ENCODE assay signal across 8 mouse cellular contexts in genomic region chr17:66518877-66519553, GRCm38 (mm10). TPM values are rescaled to one million over a fixed set of nuclear protein-coding genes. Genes with fewer than 3 reads are reported as not detected.
A peak's percentile ranks its signal among the peaks of the same experiment; 100 is the strongest.
DNase-seq lines count a peak whose midpoint lies in the region; ATAC-seq and TF ChIP-seq lines count a peak whose summit lies in the region.

No protein-coding gene starts in this region.

- no peak overlapping the region for H3K27ac ChIP-seq in forebrain, embryonic 11.5 days (ENCODE audit: low read depth, low read length)
- H3K27ac ChIP-seq in liver, embryonic 14.5 days, result no peak overlapping the region
- peak overlapping the region; percentile 5; the same call in 1 of the 2 replicates for H3K27ac ChIP-seq in neural tube, embryonic 12.5 days

- TF ChIP-seq CTCF in liver, embryonic 14.5 days (IDR thresholded peaks at IDR 0.05; ENCODE audit: low read depth), result no peak

- peak; percentile 17 to 29 for DNase-seq in thymus, adult 18-20 months
- no peak for DNase-seq in thymus, postnatal 14 days
- peak; percentile 65 for DNase-seq in adrenal gland, postnatal 10 days
- peak; percentile 74 for DNase-seq in forebrain, embryonic 11.5 days (ENCODE audit: low spot score)
- DNase-seq in induced T-regulatory cell, adult 2 months (ENCODE audit: low read depth), result peak; percentile 74
- DNase-seq in liver, embryonic 14.5 days (ENCODE audit: low read depth in 3 of 3, low spot score in 3 of 3), result peak; percentile 15 to 27 (median 22)
- DNase-seq in right cerebral cortex, postnatal 36 days (ENCODE audit: low spot score in 2 of 2), result no peak

- no peak for TF ChIP-seq EP300 in liver, embryonic 14.5 days (IDR thresholded peaks at IDR 0.05; ENCODE audit: low read depth)

- peak overlapping the region; percentile 94 for H3K9ac ChIP-seq in forebrain, embryonic 11.5 days (ENCODE audit: low read length)
- H3K9ac ChIP-seq in liver, embryonic 14.5 days (replicated peaks), result peak overlapping the region; percentile 93
- H3K9ac ChIP-seq in neural tube, embryonic 12.5 days, result peak overlapping the region; percentile 93

- under 1% methylated on average over 57 of the region's 57 CpGs for WGBS in forebrain, embryonic 11.5 days
- under 1% methylated on average over 55 of the region's 57 CpGs for WGBS in liver, embryonic 14.5 days (ENCODE audit: insufficient replicate concordance)
- WGBS in neural tube, embryonic 12.5 days, result under 1% methylated on average over 52 of the region's 57 CpGs

- no peaks in the 10 kb centered on the region for H3K27me3 ChIP-seq in forebrain, embryonic 11.5 days (ENCODE audit: control insufficient read depth, insufficient read depth, low read length)
- H3K27me3 ChIP-seq in liver, embryonic 14.5 days (ENCODE audit: control insufficient read depth, insufficient read depth, low read length), result no peaks in the 10 kb centered on the region
- H3K27me3 ChIP-seq in neural tube, embryonic 12.5 days (replicated peaks), result no peaks in the 10 kb centered on the region

- peak; percentile 62 for ATAC-seq in forebrain, embryonic 11.5 days (replicated peaks; ENCODE audit: low FRiP score)
- peak; percentile 73 for ATAC-seq in liver, embryonic 14.5 days (ENCODE audit: insufficient read depth)
- ATAC-seq in neural tube, embryonic 12.5 days (ENCODE audit: low FRiP score, low read depth), result peak; percentile 75

- H3K4me1 ChIP-seq in forebrain, embryonic 11.5 days (replicated peaks; ENCODE audit: control insufficient read depth, insufficient read depth, low read length), result no peaks in the 10 kb centered on the region; the same call in 1 of the 2 replicates
- peaks cover 6% of the 10 kb centered on the region in 2 experiments; a peak in 2 of 4 replicates for H3K4me1 ChIP-seq in liver, embryonic 14.5 days (replicated peaks; ENCODE audit: control insufficient read depth in 2 of 2, insufficient read depth in 2 of 2, low read length in 1 of 2)
- peaks cover 17% of the 10 kb centered on the region for H3K4me1 ChIP-seq in neural tube, embryonic 12.5 days

- peak overlapping the region; percentile 77 for H3K4me2 ChIP-seq in forebrain, embryonic 11.5 days (ENCODE audit: low read depth, low read length, severe bottlenecking)
- H3K4me2 ChIP-seq in liver, embryonic 14.5 days (ENCODE audit: low read depth), result peak overlapping the region; percentile 84
- H3K4me2 ChIP-seq in neural tube, embryonic 12.5 days (replicated peaks), result peak overlapping the region; percentile 85

- H3K9me3 ChIP-seq in forebrain, embryonic 11.5 days (ENCODE audit: control insufficient read depth, low read length), result no peaks in the 10 kb centered on the region
- no peaks in the 10 kb centered on the region for H3K9me3 ChIP-seq in liver, embryonic 14.5 days (ENCODE audit: control insufficient read depth, low read length)
- H3K9me3 ChIP-seq in neural tube, embryonic 12.5 days, result no peaks in the 10 kb centered on the region

- H3K36me3 ChIP-seq in forebrain, embryonic 11.5 days (ENCODE audit: control insufficient read depth, insufficient read depth, low read length), result no peaks in the 10 kb centered on the region
- H3K36me3 ChIP-seq in liver, embryonic 14.5 days (replicated peaks; ENCODE audit: control insufficient read depth, insufficient read depth, low read depth), result no peaks in the 10 kb centered on the region
- H3K36me3 ChIP-seq in neural tube, embryonic 12.5 days, result no peaks in the 10 kb centered on the region

- peak overlapping the region; percentile 98 for H3K4me3 ChIP-seq in forebrain, embryonic 11.5 days (ENCODE audit: low read depth, low read length)
- peak overlapping the region; percentile 88 to 98 for H3K4me3 ChIP-seq in liver, embryonic 14.5 days (ENCODE audit: insufficient read depth in 1 of 2, low read depth in 2 of 2, low read length in 2 of 2)
- peak overlapping the region; percentile 94 for H3K4me3 ChIP-seq in neural tube, embryonic 12.5 days

RNA-seq across cellular contexts. Expression of gene Rab12, which starts 0.5 kb away (rescaled TPM):
- 100 to 1,000 TPM in 1 of 2 experiments, 10 to 100 TPM in 1; 90.9 to 113 TPM for total RNA-seq in adrenal gland, postnatal 10 days (2021)
- 44.6 and 46.2 TPM in 2 replicates for polyA plus RNA-seq in forebrain, embryonic 11.5 days (2014; fragmentation: Nextera tagmentation; extraction: Ambion mirVana)
- 5.3 and 8.4 TPM in 2 replicates for polyA plus RNA-seq in liver, embryonic 14.5 days (2012; rRNA removed)
- 5.4 and 7.2 TPM in 2 replicates for polyA plus RNA-seq in liver, embryonic 14.5 days (2014; fragmentation: Nextera tagmentation; extraction: Ambion mirVana)
- 51.3 and 55.9 TPM in 2 replicates for polyA plus RNA-seq in neural tube, embryonic 12.5 days (2016; fragmentation: Nextera tagmentation; extraction: Ambion mirVana)

Comparison
In these comparisons a context has a peak if more than half of its experiments do, and no peak if none do; other contexts are left out.
1. DNase-seq: peak in thymus, adult 18-20 months (2 of 2), adrenal gland, postnatal 10 days (single experiment), forebrain, embryonic 11.5 days (single experiment), induced T-regulatory cell, adult 2 months (single experiment) and liver, embryonic 14.5 days (3 of 3); none in thymus, postnatal 14 days (single experiment) and right cerebral cortex, postnatal 36 days (0 of 2).
2. Peak in every context shown above with its lines, with median percentiles within 50 percentile points of each other: ATAC-seq, H3K4me2 ChIP-seq, H3K4me3 ChIP-seq and H3K9ac ChIP-seq.